Mouse (Mus musculus): ENCODE results near the gene Apol9a. TPM values are rescaled to one million over a fixed set of nuclear protein-coding genes. Genes with fewer than 3 reads are reported as not detected.

The Apol9a gene
- polyA plus RNA-seq, 3 experiments from 2014 or later = 0.49 to 10.2 (median 6.8) TPM

Other genes with a start within 250 kb of the Apol9a start
- not detected for gene Rbfox2, start 104.1 kb downstream of the Apol9a start, polyA plus RNA-seq (2017; shearing (Covaris generic))
- not detected for gene Apol7a, start 12.0 kb downstream of the Apol9a start, polyA plus RNA-seq (2017; shearing (Covaris generic))
- 1 to 10 TPM in 1 of 3 experiments, under 1 TPM in 1, not detected in 1; 0.60 to 1.2 TPM for gene Apol7b, start 36.4 kb upstream of the Apol9a start, polyA plus RNA-seq (2017; shearing (Covaris generic))
- gene Apol10a, start 65.9 kb upstream of the Apol9a start, polyA plus RNA-seq (2017; shearing (Covaris generic)) = not detected
- not detected for gene Apol11a, start 97.1 kb upstream of the Apol9a start, polyA plus RNA-seq (2017; shearing (Covaris generic))
- gene Apol7c, start 122.2 kb upstream of the Apol9a start, polyA plus RNA-seq (2017; shearing (Covaris generic)) = 1 to 10 TPM in 1 of 3 experiments, not detected in 2; 1.9 TPM
- gene 1700025B11Rik, start 150.8 kb upstream of the Apol9a start, polyA plus RNA-seq (2017; shearing (Covaris generic)) = not detected
- gene Apol10b, start 185.0 kb upstream of the Apol9a start, polyA plus RNA-seq (2017; shearing (Covaris generic)) = 1 to 10 TPM; 2.1 to 9.7 (median 8.8) TPM
- gene Gm36245, start 188.1 kb upstream of the Apol9a start, polyA plus RNA-seq (2017; shearing (Covaris generic)) = not detected
- gene Apol11b, start 232.2 kb upstream of the Apol9a start, polyA plus RNA-seq (2017; shearing (Covaris generic)) = under 1 TPM in 2 of 3 experiments, not detected in 1; 0.29 to 0.71 TPM